Mouse (Mus musculus) 3134 (cell line): ENCODE data around the gene Rpl10a.

Experiments used
- DNase-seq: peaks from one replicate; pipeline ENCODE4 v3.0.0-alpha.2; 2011; ENCODE audit warnings: low spot score; ENCODE audit not compliant: insufficient read length; ENCODE audit errors: extremely low read depth

The Rpl10a gene

GRCm38 (mm10) chr17:28328366-28328928 is at the start of gene Rpl10a:
Rpl10a (plus strand) TSS chr17:28328471.
- DNase-seq = peak; percentile 96

- no peak for DNase-seq
Measured at GRCm38 (mm10) chr17:28279236-28279635, 49.0 kb upstream of the Rpl10a start.

GRCm38 (mm10) chr17:28279780-28280422 is 48.4 kb upstream of the Rpl10a start:
- peak; percentile 92 for DNase-seq

- DNase-seq = no peak
Measured at GRCm38 (mm10) chr17:28280423-28280800, 47.9 kb upstream of the Rpl10a start.

GRCm38 (mm10) chr17:28280831-28281377 is 47.4 kb upstream of the Rpl10a start:
- no peak for DNase-seq

GRCm38 (mm10) chr17:28281866-28282441 is 46.3 kb upstream of the Rpl10a start:
- no peak for DNase-seq

- DNase-seq = no peak
Measured at GRCm38 (mm10) chr17:28283199-28283598, 45.1 kb upstream of the Rpl10a start.

- no peak for DNase-seq
Measured at GRCm38 (mm10) chr17:28286133-28286532, 42.1 kb upstream of the Rpl10a start.

GRCm38 (mm10) chr17:28286964-28287363 is 41.3 kb upstream of the Rpl10a start:
- no peak for DNase-seq

GRCm38 (mm10) chr17:28287578-28287977 is 40.7 kb upstream of the Rpl10a start:
- no peak for DNase-seq

GRCm38 (mm10) chr17:28287980-28288379 is 40.3 kb upstream of the Rpl10a start:
- no peak for DNase-seq

- DNase-seq = peak; percentile 53
Measured at GRCm38 (mm10) chr17:28290262-28290661, 38.0 kb upstream of the Rpl10a start.

GRCm38 (mm10) chr17:28290671-28291070 is 37.6 kb upstream of the Rpl10a start:
- DNase-seq = no peak

GRCm38 (mm10) chr17:28291346-28291745 is 36.9 kb upstream of the Rpl10a start:
- DNase-seq = no peak

- DNase-seq = no peak
Measured at GRCm38 (mm10) chr17:28293716-28294115, 34.6 kb upstream of the Rpl10a start.

GRCm38 (mm10) chr17:28294449-28295333 is 33.6 kb upstream of the Rpl10a start:
- DNase-seq = no peak

GRCm38 (mm10) chr17:28298888-28299287 is 29.4 kb upstream of the Rpl10a start:
- no peak for DNase-seq

- DNase-seq = no peak
Measured at GRCm38 (mm10) chr17:28299669-28300320, 28.5 kb upstream of the Rpl10a start.

- DNase-seq = no peak
Measured at GRCm38 (mm10) chr17:28300323-28300722, 27.9 kb upstream of the Rpl10a start.

GRCm38 (mm10) chr17:28300850-28301249 is 27.4 kb upstream of the Rpl10a start:
- no peak for DNase-seq
